Mouse (Mus musculus): ENCODE measurements at regions not wholly inside any gene's neighbourhood (a gene's known extent, or its start where the extent isn't known, plus 50 kb on each side); places are given as distances from the start of the nearest gene placed in this dataset.

- TF ChIP-seq POLR2A (IDR thresholded peaks at IDR 0.05; ENCODE audit: borderline replicate concordance, extremely low read depth, low read depth, low read length), result no peak
- TF ChIP-seq CTCF (IDR thresholded peaks at IDR 0.05; ENCODE audit: insufficient read depth, low read length), result no peak
- WGBS, result 44% methylated on average over 10 of the region's 10 CpGs
- no peak for DNase-seq
- no peaks in the 10 kb centered on the region for H3K4me1 ChIP-seq (ENCODE audit: control insufficient read depth, insufficient read depth, low read length)
- H3K4me3 ChIP-seq (replicated peaks; ENCODE audit: extremely low read depth, low read depth, low read length), result no peak overlapping the region
Observed at GRCm38 (mm10) chr7:69949647-69950121, 416.9 kb downstream of the Nr2f2 start.

- H3K4me3 ChIP-seq (replicated peaks; ENCODE audit: extremely low read depth, low read depth, low read length), result no peak overlapping the region
- DNase-seq, result no peak
- TF ChIP-seq CTCF (IDR thresholded peaks at IDR 0.05; ENCODE audit: insufficient read depth, low read length), result no peak
- TF ChIP-seq POLR2A (IDR thresholded peaks at IDR 0.05; ENCODE audit: borderline replicate concordance, extremely low read depth, low read depth, low read length), result no peak
- 52% methylated on average over 3 of the region's 3 CpGs for WGBS
- no peaks in the 10 kb centered on the region for H3K4me1 ChIP-seq (ENCODE audit: control insufficient read depth, insufficient read depth, low read length)
Observed at GRCm38 (mm10) chr7:69946396-69946795, 420.1 kb downstream of the Nr2f2 start.

- WGBS, result 89% methylated on average over 6 of the region's 6 CpGs
- no peak overlapping the region for H3K4me3 ChIP-seq (replicated peaks; ENCODE audit: extremely low read depth, low read depth, low read length)
- no peaks in the 10 kb centered on the region for H3K4me1 ChIP-seq (ENCODE audit: control insufficient read depth, insufficient read depth, low read length)
- TF ChIP-seq POLR2A (IDR thresholded peaks at IDR 0.05; ENCODE audit: borderline replicate concordance, extremely low read depth, low read depth, low read length), result no peak
- TF ChIP-seq CTCF (IDR thresholded peaks at IDR 0.05; ENCODE audit: insufficient read depth, low read length), result no peak
- DNase-seq, result no peak
Observed at GRCm38 (mm10) chr7:69941881-69942280, 424.7 kb downstream of the Nr2f2 start.

GRCm38 (mm10) chr7:69925261-69925660 lies 441.3 kb downstream of the Nr2f2 start:
- no peak for DNase-seq
- H3K4me3 ChIP-seq (replicated peaks; ENCODE audit: extremely low read depth, low read depth, low read length), result no peak overlapping the region
- TF ChIP-seq CTCF (IDR thresholded peaks at IDR 0.05; ENCODE audit: insufficient read depth, low read length) (no peak), POLR2A (IDR thresholded peaks at IDR 0.05; ENCODE audit: borderline replicate concordance, extremely low read depth, low read depth, low read length) (no peak)
- WGBS, result 88% methylated on average over 5 of the region's 5 CpGs
- H3K4me1 ChIP-seq (ENCODE audit: control insufficient read depth, insufficient read depth, low read length), result no peaks in the 10 kb centered on the region

- H3K4me1 ChIP-seq (ENCODE audit: control insufficient read depth, insufficient read depth, low read length), result no peaks in the 10 kb centered on the region
- TF ChIP-seq CTCF (IDR thresholded peaks at IDR 0.05; ENCODE audit: insufficient read depth, low read length), result no peak
- no peak for TF ChIP-seq POLR2A (IDR thresholded peaks at IDR 0.05; ENCODE audit: borderline replicate concordance, extremely low read depth, low read depth, low read length)
- no peak for DNase-seq
- no peak overlapping the region for H3K4me3 ChIP-seq (replicated peaks; ENCODE audit: extremely low read depth, low read depth, low read length)
Observed at GRCm38 (mm10) chr7:69924551-69924950, 442.0 kb downstream of the Nr2f2 start.

GRCm38 (mm10) chr7:69911760-69912159 lies 454.8 kb downstream of the Nr2f2 start:
- Histone ChIP-seq H3K4me1 (ENCODE audit: control insufficient read depth, insufficient read depth, low read length) (no peaks in the 10 kb centered on the region), H3K4me3 (replicated peaks; ENCODE audit: extremely low read depth, low read depth, low read length) (no peak overlapping the region)
- no peak for DNase-seq
- no peak for TF ChIP-seq POLR2A (IDR thresholded peaks at IDR 0.05; ENCODE audit: borderline replicate concordance, extremely low read depth, low read depth, low read length)
- TF ChIP-seq CTCF (IDR thresholded peaks at IDR 0.05; ENCODE audit: insufficient read depth, low read length), result no peak
- 51% methylated on average over 4 of the region's 4 CpGs for WGBS

GRCm38 (mm10) chr7:69890503-69891061 lies 476.0 kb downstream of the Nr2f2 start:
- no peak overlapping the region for H3K4me3 ChIP-seq (replicated peaks; ENCODE audit: extremely low read depth, low read depth, low read length)
- WGBS, result 72% methylated on average over 9 of the region's 9 CpGs
- no peak for DNase-seq
- H3K4me1 ChIP-seq (ENCODE audit: control insufficient read depth, insufficient read depth, low read length), result no peaks in the 10 kb centered on the region
- TF ChIP-seq CTCF (IDR thresholded peaks at IDR 0.05; ENCODE audit: insufficient read depth, low read length), result no peak
- TF ChIP-seq POLR2A (IDR thresholded peaks at IDR 0.05; ENCODE audit: borderline replicate concordance, extremely low read depth, low read depth, low read length), result no peak

- Histone ChIP-seq H3K4me3 (replicated peaks; ENCODE audit: extremely low read depth, low read depth, low read length) (no peak overlapping the region), H3K4me1 (ENCODE audit: control insufficient read depth, insufficient read depth, low read length) (no peaks in the 10 kb centered on the region)
- no peak for DNase-seq
- TF ChIP-seq POLR2A (IDR thresholded peaks at IDR 0.05; ENCODE audit: borderline replicate concordance, extremely low read depth, low read depth, low read length), result no peak
- no peak for TF ChIP-seq CTCF (IDR thresholded peaks at IDR 0.05; ENCODE audit: insufficient read depth, low read length)
- WGBS, result 89% methylated on average over 7 of the region's 7 CpGs
Observed at GRCm38 (mm10) chr7:69888251-69888650, 478.3 kb downstream of the Nr2f2 start.

- Histone ChIP-seq H3K4me1 (ENCODE audit: control insufficient read depth, insufficient read depth, low read length) (no peaks in the 10 kb centered on the region), H3K4me3 (replicated peaks; ENCODE audit: extremely low read depth, low read depth, low read length) (no peak overlapping the region)
- TF ChIP-seq CTCF (IDR thresholded peaks at IDR 0.05; ENCODE audit: insufficient read depth, low read length), result no peak
- TF ChIP-seq POLR2A (IDR thresholded peaks at IDR 0.05; ENCODE audit: borderline replicate concordance, extremely low read depth, low read depth, low read length), result no peak
- DNase-seq, result no peak
Observed at GRCm38 (mm10) chr7:69877031-69877430, 489.5 kb downstream of the Nr2f2 start.

- Histone ChIP-seq H3K4me3 (replicated peaks; ENCODE audit: extremely low read depth, low read depth, low read length) (no peak overlapping the region), H3K4me1 (ENCODE audit: control insufficient read depth, insufficient read depth, low read length) (no peaks in the 10 kb centered on the region)
- no peak for DNase-seq
- TF ChIP-seq CTCF (IDR thresholded peaks at IDR 0.05; ENCODE audit: insufficient read depth, low read length), result no peak
- TF ChIP-seq POLR2A (IDR thresholded peaks at IDR 0.05; ENCODE audit: borderline replicate concordance, extremely low read depth, low read depth, low read length), result no peak
- WGBS, result 61% methylated on average over 3 of the region's 3 CpGs
Observed at GRCm38 (mm10) chr7:69865801-69866200, 500.7 kb downstream of the Nr2f2 start.

Measured in lung, adult 2 months (tissue).